Mouse (Mus musculus) thymus, adult 2 months (tissue): Measurements from ENCODE around the gene Stx2. TPM values are rescaled to one million over a fixed set of nuclear protein-coding genes. Genes with fewer than 3 reads are reported as not detected.

Experiments
- DNase-seq: peaks from one replicate; pipeline ENCODE4 v3.0.0; 2021
- H3K27ac ChIP-seq: fragments of 200-500 bp; 2 replicates; pipeline ENCODE4 v1.5.1; 2012; ENCODE audit warnings: low read length, control low read depth; ENCODE audit not compliant: control insufficient read depth, insufficient read depth
- H3K27me3 ChIP-seq: fragments of 200-500 bp; 2 replicates; pipeline ENCODE4 v1.6.1; 2012; ENCODE audit warnings: mild to moderate bottlenecking, low read length, moderate library complexity, mixed read lengths; ENCODE audit not compliant: control insufficient read depth, insufficient read depth
- H3K36me3 ChIP-seq: fragments of 200-500 bp; 2 replicates; pipeline ENCODE4 v1.6.1; 2012; ENCODE audit warnings: mild to moderate bottlenecking, low read length, moderate library complexity; ENCODE audit not compliant: control insufficient read depth, insufficient read depth
- H3K4me1 ChIP-seq: fragments of 200-500 bp; replicated peaks from 2 replicates; pipeline ENCODE4 v1.6.1; 2012; ENCODE audit warnings: low read length; ENCODE audit not compliant: control insufficient read depth, insufficient read depth
- H3K4me3 ChIP-seq: fragments of 200-500 bp; 2 replicates; pipeline ENCODE4 v1.5.1; 2012; ENCODE audit warnings: mild to moderate bottlenecking, low read length, control low read depth, moderate library complexity; ENCODE audit not compliant: control insufficient read depth, insufficient read depth
- CTCF ChIP-seq: fragments of 200-500 bp; IDR thresholded peaks from 2 replicates; pipeline ENCODE4 v1.5.1; 2012; ENCODE audit warnings: mild to moderate bottlenecking, control low read depth, low read length, moderate library complexity, borderline replicate concordance; ENCODE audit not compliant: control insufficient read depth, poor library complexity, insufficient read depth; ENCODE audit errors: extremely low read depth
- POLR2A ChIP-seq: fragments of 200-500 bp; IDR thresholded peaks from 2 replicates; pipeline ENCODE4 v1.6.1; 2012; ENCODE audit warnings: mild to moderate bottlenecking, low read length, control low read depth, moderate library complexity; ENCODE audit not compliant: control insufficient read depth, poor library complexity, insufficient read depth; ENCODE audit errors: extremely low read depth
- WGBS: fragments of 180-500 bp; shearing (Covaris S2); methylation state at CpG from one replicate; pipeline ENCODE4 v1.1.7; 2018; 5-methylcytosine and 5-hydroxymethylcytosine counted together
- polyA plus RNA-seq: library from polyadenylated mRNA; depleted of rRNA; stranded (reverse); fragments of >200 nt; gene quantifications from 2 replicates; pipeline ENCODE4 v1.2.3, GENCODE M21; 2012

The Stx2 gene
- polyA plus RNA-seq, 1 experiment: 27.2 TPM

DNA sequence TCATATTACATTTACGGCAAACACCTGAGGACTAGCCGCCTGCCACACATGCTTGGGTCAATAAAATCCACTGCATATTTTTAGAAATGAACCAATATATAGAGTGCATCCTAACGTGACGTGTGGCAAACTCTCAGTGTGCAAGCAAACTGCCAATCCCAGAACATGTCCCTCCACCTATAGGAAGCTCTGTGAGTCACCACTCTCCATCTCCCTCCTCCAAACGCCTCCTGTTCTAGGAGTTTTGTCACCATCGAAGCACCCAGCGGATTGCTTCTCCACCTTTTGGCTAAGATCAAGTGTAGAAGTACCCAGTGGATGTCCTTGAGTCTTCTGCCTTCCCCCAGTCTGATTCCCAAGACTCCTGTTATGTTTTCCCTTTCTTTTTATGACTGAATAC, 29.4 kb upstream of the Stx2 start:
- no peak for DNase-seq
- Histone ChIP-seq H3K27ac (no peak overlapping the region), H3K36me3 (no peaks in the 10 kb centered on the region), H3K4me1 (no peaks in the 10 kb centered on the region), H3K4me3 (no peak overlapping the region), H3K27me3 (no peaks in the 10 kb centered on the region)
- TF ChIP-seq POLR2A: no peak
- no peak for TF ChIP-seq CTCF
- 86% methylated on average over 7 of the region's 7 CpGs for WGBS

DNA sequence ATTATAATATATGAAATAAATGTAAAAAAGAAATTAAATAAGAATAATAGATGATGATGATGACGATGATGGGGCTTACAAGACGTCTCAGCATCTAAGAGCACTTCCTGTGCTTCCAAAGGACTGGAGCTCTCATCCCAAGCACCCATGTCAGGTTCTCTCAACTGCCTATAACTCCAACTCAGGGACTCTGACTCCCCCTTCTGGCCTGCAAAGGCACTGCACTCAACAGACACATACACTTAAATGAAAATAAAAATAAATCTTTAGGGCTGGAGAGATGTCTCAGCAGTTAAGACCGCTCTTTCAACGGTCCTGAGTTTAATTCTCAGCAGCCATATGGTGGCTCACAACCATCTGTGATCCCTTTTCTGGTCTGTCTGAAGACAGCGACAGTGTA, 28.3 kb upstream of the Stx2 start:
- Histone ChIP-seq H3K4me3 (no peak overlapping the region), H3K36me3 (no peaks in the 10 kb centered on the region), H3K4me1 (no peaks in the 10 kb centered on the region), H3K27me3 (no peaks in the 10 kb centered on the region), H3K27ac (no peak overlapping the region)
- TF ChIP-seq CTCF (no peak), POLR2A (no peak)
- no peak for DNase-seq
- 92% methylated on average over 5 of the region's 5 CpGs for WGBS

DNA sequence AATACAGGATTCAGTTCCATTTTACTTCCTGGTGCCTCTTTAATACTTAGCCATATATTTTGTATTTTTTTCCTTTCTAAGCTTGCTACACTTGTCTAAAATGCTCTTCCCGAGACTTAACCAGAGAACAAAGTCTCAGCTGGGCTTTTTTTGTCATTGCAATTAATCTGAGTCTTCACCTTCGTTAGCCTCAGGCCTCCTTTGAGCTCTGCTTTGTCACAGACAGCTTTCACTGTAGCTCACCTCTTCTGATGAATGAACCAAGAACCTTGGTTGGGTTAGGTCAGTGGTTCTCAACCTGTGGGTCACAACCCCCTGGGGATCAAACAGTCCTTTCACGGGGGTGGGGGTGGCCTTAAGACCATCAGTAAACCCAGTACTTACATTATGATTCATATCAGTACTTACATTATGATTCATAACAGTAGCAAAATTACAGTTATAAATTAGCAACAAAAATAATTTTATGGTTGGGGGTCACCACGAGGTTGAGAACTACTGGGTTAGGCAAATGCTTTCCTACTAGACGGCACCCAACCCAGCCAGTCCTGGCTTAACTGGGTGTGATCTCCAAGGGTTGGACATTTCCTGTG, 20.9 kb upstream of the Stx2 start:
- Histone ChIP-seq H3K4me3 (no peak overlapping the region), H3K36me3 (no peaks in the 10 kb centered on the region), H3K27ac (no peak overlapping the region), H3K4me1 (no peaks in the 10 kb centered on the region), H3K27me3 (no peaks in the 10 kb centered on the region)
- DNase-seq: no peak
- TF ChIP-seq CTCF: no peak
- TF ChIP-seq POLR2A: no peak
- WGBS: 85% methylated on average over 5 of the region's 5 CpGs

DNA sequence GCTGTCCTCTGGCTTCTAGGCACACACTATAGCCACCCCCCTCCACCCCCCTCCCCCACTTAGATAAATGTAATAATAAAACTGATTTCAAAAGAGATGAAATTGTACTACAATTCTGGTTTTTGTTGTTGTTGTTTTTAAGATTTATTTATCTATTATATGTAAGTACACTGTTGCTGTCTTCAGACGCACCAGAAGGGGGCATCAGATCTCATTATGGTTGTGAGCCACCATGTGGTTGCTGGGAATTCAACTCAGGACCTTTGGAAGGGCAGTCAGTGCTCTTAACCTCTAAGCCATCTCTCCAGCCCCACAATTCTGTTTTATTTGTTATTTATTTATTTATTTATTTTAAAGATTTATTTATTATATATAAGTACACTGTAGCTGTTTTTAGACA, 18.3 kb upstream of the Stx2 start:
- no peak overlapping the region for H3K4me3 ChIP-seq
- no peaks in the 10 kb centered on the region for H3K27me3 ChIP-seq
- H3K36me3 ChIP-seq: no peaks in the 10 kb centered on the region
- no peaks in the 10 kb centered on the region for H3K4me1 ChIP-seq
- DNase-seq: no peak
- WGBS: 89% methylated on average over 1 of the region's 1 CpGs
- no peak overlapping the region for H3K27ac ChIP-seq
- no peak for TF ChIP-seq POLR2A
- TF ChIP-seq CTCF: no peak

DNA sequence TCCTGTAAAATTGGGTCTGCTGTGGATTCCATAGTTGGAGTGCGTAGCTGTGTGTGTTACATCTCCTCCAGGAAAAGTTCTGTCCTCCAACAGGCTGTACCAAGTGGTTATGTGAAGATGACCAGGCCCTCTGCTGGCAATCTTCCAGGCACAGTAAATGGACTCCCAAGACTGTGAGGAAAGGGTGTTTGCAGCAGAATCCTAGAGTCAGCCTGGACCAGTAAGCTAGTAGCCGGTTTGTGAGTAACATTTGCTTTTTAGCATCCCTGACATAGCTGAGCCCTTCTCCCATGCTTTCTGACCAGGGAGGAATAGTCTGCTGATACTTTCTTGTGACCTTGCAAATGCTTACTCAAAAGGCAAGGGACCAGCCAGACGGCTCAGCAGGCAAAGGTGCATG, 17.8 kb upstream of the Stx2 start:
- H3K27ac ChIP-seq: no peak overlapping the region
- H3K4me1 ChIP-seq: 0 out of 2 replicates have a peak, but pooled peaks cover 1% of the 10 kb centered on the region
- no peak for DNase-seq
- no peak overlapping the region for H3K4me3 ChIP-seq
- no peak for TF ChIP-seq POLR2A
- TF ChIP-seq CTCF: no peak
- no peaks in the 10 kb centered on the region for H3K36me3 ChIP-seq
- over 99% methylated on average over 3 of the region's 3 CpGs for WGBS
- no peaks in the 10 kb centered on the region for H3K27me3 ChIP-seq

GRCm38 (mm10) chr5:129025725-129026124, 17.4 kb upstream of the Stx2 start:
- H3K4me3 ChIP-seq: no peak overlapping the region
- 0 out of 2 replicates have a peak, but pooled peaks cover 6% of the 10 kb centered on the region for H3K4me1 ChIP-seq
- no peak overlapping the region for H3K27ac ChIP-seq
- no peaks in the 10 kb centered on the region for H3K27me3 ChIP-seq
- no peak for DNase-seq
- WGBS: 97% methylated on average over 2 of the region's 2 CpGs
- TF ChIP-seq POLR2A: no peak
- no peak for TF ChIP-seq CTCF
- H3K36me3 ChIP-seq: no peaks in the 10 kb centered on the region

GRCm38 (mm10) chr5:129025048-129025447, 16.7 kb upstream of the Stx2 start:
- Histone ChIP-seq H3K36me3 (no peaks in the 10 kb centered on the region), H3K4me1 (0 out of 2 replicates have a peak, but pooled peaks cover 7% of the 10 kb centered on the region), H3K4me3 (no peak overlapping the region), H3K27me3 (no peaks in the 10 kb centered on the region), H3K27ac (no peak overlapping the region)
- peak; percentile 19 for DNase-seq
- WGBS: 58% methylated on average over 2 of the region's 2 CpGs
- TF ChIP-seq CTCF: no peak
- TF ChIP-seq POLR2A: no peak

GRCm38 (mm10) chr5:129020731-129021130, 12.4 kb upstream of the Stx2 start:
- Histone ChIP-seq H3K27me3 (no peaks in the 10 kb centered on the region), H3K4me3 (peak overlapping the region; percentile 83), H3K36me3 (no peaks in the 10 kb centered on the region), H3K27ac (no peak overlapping the region), H3K4me1 (peaks cover 13% of the 10 kb centered on the region; the same call in 1 of the 2 replicates)
- 1% methylated on average over 28 of the region's 28 CpGs for WGBS
- TF ChIP-seq CTCF (no peak), POLR2A (no peak)
- no peak for DNase-seq
